Mouse (Mus musculus) retina, postnatal 7 days (tissue): Measurements from ENCODE around the gene Cd5.

ENCODE experiments used
- DNase-seq: peaks from one replicate; pipeline ENCODE4 v3.0.0-alpha.2; 2012; ENCODE audit warnings: low read depth, low spot score

Gene Cd5

GRCm38 (mm10) chr19:10729889-10730288, 8.9 kb downstream of the Cd5 start:
- no peak for DNase-seq

GRCm38 (mm10) chr19:10724629-10725363, 14.0 kb downstream of the Cd5 start:
- no peak for DNase-seq

GRCm38 (mm10) chr19:10723649-10724048, 15.2 kb downstream of the Cd5 start:
- no peak for DNase-seq

GRCm38 (mm10) chr19:10723084-10723483, 15.7 kb downstream of the Cd5 start:
- DNase-seq = no peak

- no peak for DNase-seq
Measured at GRCm38 (mm10) chr19:10721064-10721463, 17.7 kb downstream of the Cd5 start.

GRCm38 (mm10) chr19:10720524-10720923, 18.3 kb downstream of the Cd5 start:
- no peak for DNase-seq

GRCm38 (mm10) chr19:10719751-10720150, 19.1 kb downstream of the Cd5 start:
- no peak for DNase-seq

- DNase-seq = no peak
Measured at GRCm38 (mm10) chr19:10718251-10718775, 20.5 kb downstream of the Cd5 start.

GRCm38 (mm10) chr19:10715476-10715875, 23.3 kb downstream of the Cd5 start:
- no peak for DNase-seq

GRCm38 (mm10) chr19:10714682-10715475, 23.9 kb downstream of the Cd5 start:
- peak; percentile 71 for DNase-seq

GRCm38 (mm10) chr19:10714168-10714567, 24.6 kb downstream of the Cd5 start:
- DNase-seq = no peak

- DNase-seq = no peak
Measured at GRCm38 (mm10) chr19:10713551-10713950, 25.3 kb downstream of the Cd5 start.

GRCm38 (mm10) chr19:10712646-10713045, 26.2 kb downstream of the Cd5 start:
- DNase-seq = no peak

GRCm38 (mm10) chr19:10712194-10712593, 26.6 kb downstream of the Cd5 start:
- no peak for DNase-seq

- DNase-seq = no peak
Measured at GRCm38 (mm10) chr19:10710751-10711150, 28.1 kb downstream of the Cd5 start.

GRCm38 (mm10) chr19:10710088-10710511, 28.7 kb downstream of the Cd5 start:
- peak; percentile 71 for DNase-seq

- peak; percentile 97 for DNase-seq
Measured at GRCm38 (mm10) chr19:10709360-10710087, 29.3 kb downstream of the Cd5 start.

GRCm38 (mm10) chr19:10708900-10709299, 29.9 kb downstream of the Cd5 start:
- no peak for DNase-seq

GRCm38 (mm10) chr19:10707881-10708280, 30.9 kb downstream of the Cd5 start:
- no peak for DNase-seq

- no peak for DNase-seq
Measured at GRCm38 (mm10) chr19:10707087-10707875, 31.5 kb downstream of the Cd5 start.

GRCm38 (mm10) chr19:10703470-10703869, 35.3 kb downstream of the Cd5 start:
- no peak for DNase-seq
